Mouse (Mus musculus) embryonic fibroblast, embryonic 13.5 days (primary cell): Measurements from ENCODE around the gene Med17. TPM values are rescaled to one million over a fixed set of nuclear protein-coding genes. Genes with fewer than 3 reads are reported as not detected.

Experiments
- H3K27ac ChIP-seq: 2 replicates; pipeline ENCODE4 v1.5.1; 2012; ENCODE audit warnings: low read length, control low read depth, inconsistent platforms; ENCODE audit not compliant: insufficient read depth
- H3K4me1 ChIP-seq: 2 replicates; pipeline ENCODE4 v1.6.1; 2011; ENCODE audit warnings: low read length; ENCODE audit not compliant: control insufficient read depth, insufficient read depth
- H3K4me3 ChIP-seq: 2 replicates; pipeline ENCODE4 v1.5.1; 2011; ENCODE audit warnings: mild to moderate bottlenecking, control low read depth, low read length; ENCODE audit not compliant: insufficient read depth
- CTCF ChIP-seq: IDR thresholded peaks from 2 replicates; pipeline ENCODE4 v1.5.1; 2011; ENCODE audit warnings: mild to moderate bottlenecking, control low read depth, low read length, moderate library complexity, borderline replicate concordance; ENCODE audit not compliant: insufficient read depth
- POLR2A ChIP-seq: IDR thresholded peaks from 2 replicates; pipeline ENCODE4 v1.6.1; 2011; ENCODE audit warnings: low read depth, mild to moderate bottlenecking, control low read depth, low read length, moderate library complexity
- polyA plus RNA-seq: library from polyadenylated mRNA; stranded (reverse); fragments of >200 nt; gene quantifications from 2 replicates; pipeline ENCODE4 v1.2.4, GENCODE M21; 2011; ENCODE audit warnings: low read depth; ENCODE audit not compliant: missing spikeins, insufficient read length

The Med17 gene
- polyA plus RNA-seq, 1 experiment = 45.7 TPM

DNA sequence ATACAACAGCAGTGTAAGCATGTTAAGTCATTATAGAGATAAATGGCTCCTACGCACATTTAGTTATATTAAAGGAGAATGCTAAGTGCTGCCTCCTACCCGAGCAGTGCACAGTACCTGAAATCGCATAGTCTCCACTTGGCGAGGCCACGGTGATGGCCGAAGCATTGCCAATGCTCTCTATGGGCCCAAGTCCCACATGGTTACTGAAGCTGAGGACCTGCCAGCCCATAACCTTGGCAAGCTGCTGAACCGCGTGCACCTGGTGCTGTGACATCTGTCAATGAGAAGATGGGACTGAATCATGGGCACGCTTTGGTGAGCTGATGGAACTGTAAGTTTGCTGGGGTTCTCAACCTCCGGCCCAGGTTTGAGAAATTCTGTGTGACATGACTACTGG, 16.2 kb downstream of the Med17 start:
- no peaks in the 10 kb centered on the region for H3K4me1 ChIP-seq
- TF ChIP-seq CTCF (no peak), POLR2A (no peak)
- no peak overlapping the region for H3K27ac ChIP-seq
- H3K4me3 ChIP-seq = no peak overlapping the region

DNA sequence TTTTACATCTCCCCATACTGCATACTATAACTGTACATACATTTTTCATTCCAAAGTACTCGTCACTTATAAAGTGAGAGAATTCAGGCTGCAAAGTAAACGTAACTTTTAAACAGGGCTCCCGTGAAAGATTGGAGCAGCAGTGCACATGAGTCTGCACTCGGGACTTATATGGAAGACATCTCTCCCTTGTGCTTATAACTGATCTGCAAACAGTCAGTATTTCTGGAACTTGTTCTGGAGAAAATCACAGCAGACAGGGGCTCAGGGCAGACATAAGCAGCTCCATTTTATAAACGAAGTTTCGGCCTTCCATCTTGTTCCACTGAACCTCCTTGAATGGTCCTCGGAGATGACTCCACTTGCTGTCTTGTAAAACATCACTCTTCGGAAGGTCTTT, 17.8 kb downstream of the Med17 start:
- no peak overlapping the region for H3K27ac ChIP-seq
- no peak overlapping the region for H3K4me3 ChIP-seq
- TF ChIP-seq POLR2A (no peak), CTCF (no peak)
- H3K4me1 ChIP-seq = no peaks in the 10 kb centered on the region

DNA sequence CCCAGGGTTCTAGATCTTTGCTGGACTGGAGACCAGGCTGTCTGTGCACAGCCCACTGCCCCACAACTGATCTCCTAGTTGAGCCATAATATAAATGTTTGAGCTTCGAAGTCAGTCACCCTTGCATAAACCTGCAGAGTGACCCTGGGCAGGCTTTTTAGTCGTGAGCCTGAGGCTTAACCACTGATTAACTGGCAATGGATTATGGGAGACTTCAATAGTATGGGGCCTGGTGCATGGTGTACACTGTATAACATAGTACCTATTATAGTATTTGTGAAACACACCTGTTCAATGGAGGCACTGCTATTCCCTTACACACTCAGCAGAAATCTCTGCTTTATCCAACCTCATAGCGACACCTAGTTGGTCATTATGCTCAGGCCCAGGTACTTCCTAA, 23.5 kb downstream of the Med17 start:
- TF ChIP-seq POLR2A (no peak), CTCF (no peak)
- Histone ChIP-seq H3K27ac (no peak overlapping the region), H3K4me3 (no peak overlapping the region)

DNA sequence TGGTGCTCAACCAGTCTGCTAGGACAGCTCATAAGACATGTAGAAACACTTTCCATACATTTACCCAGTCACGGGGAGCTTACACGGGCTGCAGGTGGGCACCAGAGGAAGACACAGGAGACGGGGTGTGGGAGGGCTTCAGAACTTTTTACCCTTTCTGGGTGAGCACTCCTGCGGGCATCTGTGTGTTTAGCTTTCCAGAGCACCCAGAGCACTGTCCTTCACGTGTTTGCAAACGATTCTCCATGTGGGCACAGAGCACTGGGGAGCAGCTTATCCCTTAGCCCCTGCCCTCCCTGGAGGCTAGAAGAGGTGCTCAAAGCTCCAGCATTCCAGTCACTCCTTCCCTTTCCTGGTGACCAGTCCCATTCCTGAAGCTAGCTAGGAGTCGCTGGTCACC, 25.2 kb downstream of the Med17 start:
- Histone ChIP-seq H3K4me3 (no peak overlapping the region), H3K27ac (no peak overlapping the region), H3K4me1 (no peaks in the 10 kb centered on the region)
- no peak for TF ChIP-seq CTCF
- TF ChIP-seq POLR2A = no peak

More for the DNA sequence above, 23.5 kb downstream of the Med17 start:
- H3K4me1 ChIP-seq = no peaks in the 10 kb centered on the region

DNA sequence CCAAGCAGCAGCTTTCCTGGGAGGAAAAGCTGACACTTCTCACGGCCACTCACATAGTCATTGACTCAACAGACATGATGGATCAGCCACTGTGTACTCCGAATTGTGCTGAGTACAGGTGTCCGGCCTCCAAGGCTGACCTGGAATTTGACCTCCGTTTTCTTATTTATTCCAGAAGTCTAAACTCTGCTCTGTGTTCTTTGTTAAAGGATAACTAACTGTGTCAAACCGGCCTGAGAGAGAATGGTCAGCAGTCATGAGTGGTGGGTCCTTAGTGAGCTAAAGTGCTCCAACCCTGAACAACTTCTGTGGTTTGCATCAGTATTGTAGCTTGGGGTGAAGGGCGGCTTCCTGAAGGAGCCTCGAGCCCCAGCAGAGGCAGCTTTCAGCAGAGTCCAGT, 27.5 kb downstream of the Med17 start:
- no peak overlapping the region for H3K27ac ChIP-seq
- H3K4me3 ChIP-seq = no peak overlapping the region
- no peaks in the 10 kb centered on the region for H3K4me1 ChIP-seq
- TF ChIP-seq CTCF (no peak), POLR2A (no peak)

DNA sequence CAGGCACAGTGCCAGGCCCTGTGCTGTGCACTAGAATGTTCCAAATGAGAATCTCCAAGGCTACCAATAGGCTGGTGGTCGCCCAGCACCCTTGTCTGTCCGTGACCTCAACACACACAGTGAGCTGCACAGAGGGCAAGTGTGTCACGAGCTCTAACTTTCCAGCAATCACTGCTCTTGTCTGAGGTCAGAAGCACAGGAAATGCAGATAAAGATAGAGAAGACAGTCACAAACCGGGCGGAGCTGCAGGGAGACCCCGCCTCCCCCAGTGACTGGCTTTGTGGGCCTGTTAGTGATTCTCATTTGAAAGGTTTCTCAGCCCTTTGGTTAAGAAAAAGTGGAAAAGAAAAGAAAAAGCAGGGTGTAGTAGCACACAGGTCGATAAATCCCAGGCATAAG, 29.4 kb downstream of the Med17 start:
- Histone ChIP-seq H3K4me3 (no peak overlapping the region), H3K4me1 (no peaks in the 10 kb centered on the region), H3K27ac (no peak overlapping the region)
- TF ChIP-seq POLR2A (no peak), CTCF (no peak)

DNA sequence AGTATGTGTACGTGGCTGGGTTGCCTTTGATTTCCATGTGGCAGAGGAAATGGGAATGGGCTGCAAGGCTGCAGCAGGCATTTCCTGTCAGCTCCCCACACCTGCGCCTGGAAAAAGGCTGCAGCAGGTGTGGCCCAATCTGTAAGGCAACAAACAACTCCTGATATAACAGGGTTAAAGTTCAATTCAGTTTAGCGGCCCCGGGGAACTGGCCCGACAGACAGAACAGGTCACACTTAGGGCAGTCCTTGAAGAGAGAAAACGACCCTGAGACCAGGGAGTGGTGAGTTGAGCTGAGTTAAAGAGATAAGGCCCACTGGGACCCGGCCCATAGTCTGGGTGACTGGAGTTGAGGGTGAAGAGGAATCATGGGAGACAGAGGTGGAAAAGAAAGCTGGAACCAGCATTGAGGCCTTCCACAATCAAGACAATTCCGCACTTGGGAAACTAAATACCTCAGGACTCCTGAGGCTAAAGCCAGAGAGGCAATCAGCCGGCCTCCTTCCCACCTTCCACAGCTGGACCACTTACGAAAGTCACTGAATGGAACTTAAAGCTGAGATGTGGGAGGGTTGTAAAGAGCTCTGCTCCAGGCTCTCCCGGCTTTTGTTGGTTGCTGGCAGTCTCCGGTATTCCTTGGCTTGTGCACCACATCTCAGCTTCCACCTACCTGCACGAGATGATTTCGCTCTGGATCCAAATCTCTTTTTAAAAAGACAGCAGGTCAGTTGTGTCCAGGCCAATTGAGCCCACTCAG, 34.2 kb downstream of the Med17 start:
- Histone ChIP-seq H3K4me3 (no peak overlapping the region), H3K27ac (no peak overlapping the region), H3K4me1 (no peaks in the 10 kb centered on the region)
- TF ChIP-seq POLR2A = no peak
- TF ChIP-seq CTCF = no peak

DNA sequence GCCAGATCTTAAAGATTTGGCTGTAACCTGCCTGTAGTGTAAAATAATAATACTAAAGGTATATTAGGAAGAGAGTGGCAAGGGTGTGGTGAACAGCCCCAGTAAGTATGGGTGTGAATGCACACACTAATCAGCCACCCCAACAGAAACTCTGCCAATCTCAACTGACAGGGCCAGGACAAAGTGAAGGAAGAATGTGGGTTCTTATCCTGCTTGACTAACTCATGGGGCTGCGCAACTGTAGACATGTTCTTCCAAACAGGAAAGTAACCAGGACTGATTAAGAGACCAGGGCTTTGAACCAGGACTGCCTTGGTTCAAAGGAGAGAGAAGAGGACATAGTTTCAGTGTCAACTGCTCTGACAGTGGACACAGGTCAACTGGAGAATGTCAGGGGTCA, 37.6 kb downstream of the Med17 start:
- no peak overlapping the region for H3K27ac ChIP-seq
- H3K4me3 ChIP-seq = no peak overlapping the region
- TF ChIP-seq CTCF (no peak), POLR2A (no peak)
- H3K4me1 ChIP-seq = peaks cover 15% of the 10 kb centered on the region

DNA sequence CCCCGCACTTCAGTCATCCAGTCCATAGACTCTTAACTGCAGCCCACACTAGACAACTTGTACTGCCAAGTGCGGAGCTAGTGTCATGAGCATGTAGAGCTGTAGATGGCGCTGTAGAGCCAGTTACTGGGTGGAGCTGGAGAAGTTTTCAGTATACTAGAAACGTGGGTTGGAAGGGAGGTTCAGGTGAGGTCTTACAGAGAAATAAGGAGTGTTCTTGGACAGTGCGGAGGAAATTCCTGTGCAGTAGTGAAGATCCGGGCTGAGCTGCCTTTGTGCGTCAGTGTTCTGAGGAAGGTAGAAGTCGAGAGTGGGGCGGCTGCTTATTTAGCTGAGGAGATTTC, 38.2 kb downstream of the Med17 start:
- peaks cover 15% of the 10 kb centered on the region for H3K4me1 ChIP-seq
- no peak overlapping the region for H3K27ac ChIP-seq
- TF ChIP-seq POLR2A (no peak), CTCF (peak; percentile 34; the same call in 1 of the 2 replicates)
- no peak overlapping the region for H3K4me3 ChIP-seq

DNA sequence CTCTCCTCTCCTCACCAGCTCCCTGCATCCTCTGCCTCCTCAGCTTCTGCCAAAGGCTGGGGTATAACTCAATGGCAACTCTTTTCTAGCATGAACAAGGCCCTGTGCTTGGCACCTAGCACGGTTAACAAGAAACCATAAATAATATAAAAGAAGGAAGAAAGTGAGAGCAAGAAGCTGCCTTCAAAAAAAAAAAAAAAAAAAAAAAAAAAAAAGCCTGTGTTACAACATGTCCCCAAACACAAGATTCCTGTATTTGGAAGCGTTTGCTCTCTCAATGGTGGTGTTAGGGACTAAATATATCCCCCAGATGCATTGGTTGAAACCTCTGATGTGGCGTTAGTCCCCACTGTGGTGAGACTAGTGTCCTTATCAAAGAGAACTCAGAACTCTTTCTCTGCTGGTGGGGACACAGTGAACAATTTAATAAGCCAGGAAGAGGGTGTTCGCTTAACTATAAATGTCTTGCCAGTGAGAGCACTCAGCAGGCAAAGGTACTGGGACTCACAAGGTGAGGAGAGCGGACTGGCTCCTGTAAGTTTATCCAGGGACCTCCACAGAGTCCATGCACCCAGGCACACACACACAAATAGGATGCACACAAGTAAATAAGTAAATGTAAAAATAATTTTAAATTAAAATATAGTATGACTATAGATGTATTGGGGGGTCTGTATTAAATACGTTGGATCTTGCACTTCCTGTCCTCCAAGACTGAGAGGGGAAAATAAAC, 38.7 kb downstream of the Med17 start:
- TF ChIP-seq CTCF (no peak), POLR2A (no peak)
- Histone ChIP-seq H3K4me3 (no peak overlapping the region), H3K27ac (no peak overlapping the region), H3K4me1 (peaks cover 15% of the 10 kb centered on the region)
